Mouse (Mus musculus) small intestine, adult 2 months (tissue): Measurements from ENCODE around the gene Dtx4.

Experiments
- CTCF ChIP-seq: fragments of 200-500 bp; IDR thresholded peaks from 2 replicates; pipeline ENCODE4 v1.5.1; 2012; ENCODE audit warnings: low read depth, mild to moderate bottlenecking, control low read depth, inconsistent platforms, low read length, moderate library complexity, mixed read lengths; ENCODE audit not compliant: insufficient replicate concordance, insufficient read length; ENCODE audit errors: extremely low read depth
- POLR2A ChIP-seq: fragments of 200-500 bp; IDR thresholded peaks from 2 replicates; pipeline ENCODE4 v1.6.1; 2012; ENCODE audit warnings: low read depth, mild to moderate bottlenecking, control low read depth, inconsistent platforms, low read length, moderate library complexity

- TF ChIP-seq POLR2A (no peak), CTCF (no peak)
Observed at GRCm38 (mm10) chr19:12442560-12442959, 58.7 kb downstream of the Dtx4 start.
